Mouse (Mus musculus) testis, adult 2 months (tissue): Measurements from ENCODE around the gene Kpnb1. TPM values are rescaled to one million over a fixed set of nuclear protein-coding genes. Genes with fewer than 3 reads are reported as not detected.

Experiments
- H3K27ac ChIP-seq: fragments of 200-500 bp; 2 replicates; pipeline ENCODE4 v1.5.1; 2012; ENCODE audit warnings: low read depth, low read length; ENCODE audit not compliant: control insufficient read depth, insufficient read depth
- H3K27me3 ChIP-seq: fragments of 200-500 bp; 2 replicates; pipeline ENCODE4 v1.6.1; 2012; ENCODE audit warnings: mild to moderate bottlenecking, low read length, moderate library complexity; ENCODE audit not compliant: control insufficient read depth, insufficient read depth
- H3K36me3 ChIP-seq: fragments of 200-500 bp; 2 replicates; pipeline ENCODE4 v1.6.1; 2012; ENCODE audit warnings: mild to moderate bottlenecking, low read length; ENCODE audit not compliant: control insufficient read depth, insufficient read depth
- H3K4me1 ChIP-seq: fragments of 200-500 bp; 2 replicates; pipeline ENCODE4 v1.6.1; 2012; ENCODE audit warnings: low read length; ENCODE audit not compliant: control insufficient read depth, insufficient read depth
- H3K4me3 ChIP-seq: fragments of 200-500 bp; 2 replicates; pipeline ENCODE4 v1.5.1; 2012; ENCODE audit warnings: low read depth, mild to moderate bottlenecking, low read length, moderate library complexity, mixed read lengths; ENCODE audit not compliant: control insufficient read depth
- CTCF ChIP-seq: fragments of 200-500 bp; IDR thresholded peaks from 2 replicates; pipeline ENCODE4 v1.5.1; 2012; ENCODE audit warnings: low read depth, mild to moderate bottlenecking, inconsistent platforms, low read length, moderate library complexity; ENCODE audit not compliant: control insufficient read depth, insufficient read depth, insufficient replicate concordance
- POLR2A ChIP-seq: fragments of 200-500 bp; IDR thresholded peaks from 2 replicates; pipeline ENCODE4 v1.6.1; 2012; ENCODE audit warnings: low read depth, mild to moderate bottlenecking, inconsistent platforms, low read length, moderate library complexity; ENCODE audit not compliant: control insufficient read depth
- polyA plus RNA-seq: library from polyadenylated mRNA; depleted of rRNA; stranded (reverse); fragments of >200 nt; gene quantifications from 2 replicates; pipeline ENCODE4 v1.2.3, GENCODE M21; 2012

Gene Kpnb1
- polyA plus RNA-seq, 1 experiment, result 40.3 TPM

- Histone ChIP-seq H3K4me3 (no peak overlapping the region), H3K27ac (no peak overlapping the region), H3K36me3 (no peaks in the 10 kb centered on the region), H3K27me3 (no peaks in the 10 kb centered on the region), H3K4me1 (peaks cover 10% of the 10 kb centered on the region)
- TF ChIP-seq CTCF, result no peak
- no peak for TF ChIP-seq POLR2A
These were observed 39.1 kb downstream of the Kpnb1 start for GRCm38 (mm10) chr11:97148591-97148990.

GRCm38 (mm10) chr11:97147333-97147732 lies 40.3 kb downstream of the Kpnb1 start:
- Histone ChIP-seq H3K4me3 (no peak overlapping the region), H3K27ac (no peak overlapping the region), H3K4me1 (peaks cover 10% of the 10 kb centered on the region), H3K36me3 (no peaks in the 10 kb centered on the region), H3K27me3 (no peaks in the 10 kb centered on the region)
- TF ChIP-seq CTCF, result no peak
- no peak for TF ChIP-seq POLR2A

- Histone ChIP-seq H3K27ac (no peak overlapping the region), H3K4me1 (peaks cover 7% of the 10 kb centered on the region), H3K36me3 (no peaks in the 10 kb centered on the region), H3K27me3 (no peaks in the 10 kb centered on the region), H3K4me3 (no peak overlapping the region)
- TF ChIP-seq POLR2A, result no peak
- peak; percentile 93 for TF ChIP-seq CTCF
These were observed 41.0 kb downstream of the Kpnb1 start for GRCm38 (mm10) chr11:97146724-97147123.

- H3K27me3 ChIP-seq, result no peaks in the 10 kb centered on the region
- H3K4me3 ChIP-seq, result no peak overlapping the region
- no peak overlapping the region for H3K27ac ChIP-seq
- peaks cover 7% of the 10 kb centered on the region for H3K4me1 ChIP-seq
- H3K36me3 ChIP-seq, result no peaks in the 10 kb centered on the region
- TF ChIP-seq CTCF, result no peak
- TF ChIP-seq POLR2A, result no peak
These were observed 41.7 kb downstream of the Kpnb1 start for GRCm38 (mm10) chr11:97145951-97146350.

- H3K36me3 ChIP-seq, result no peaks in the 10 kb centered on the region
- H3K4me3 ChIP-seq, result no peak overlapping the region
- TF ChIP-seq CTCF, result no peak
- no peak for TF ChIP-seq POLR2A
- no peaks in the 10 kb centered on the region for H3K27me3 ChIP-seq
- H3K4me1 ChIP-seq, result peaks cover 6% of the 10 kb centered on the region
- H3K27ac ChIP-seq, result no peak overlapping the region
These were observed 42.4 kb downstream of the Kpnb1 start for GRCm38 (mm10) chr11:97145320-97145719.

GRCm38 (mm10) chr11:97143196-97143900 lies 44.3 kb downstream of the Kpnb1 start:
- Histone ChIP-seq H3K27ac (no peak overlapping the region), H3K27me3 (no peaks in the 10 kb centered on the region)

GRCm38 (mm10) chr11:97142159-97142608 lies 45.5 kb downstream of the Kpnb1 start:
- Histone ChIP-seq H3K4me1 (peaks cover 3% of the 10 kb centered on the region), H3K36me3 (no peaks in the 10 kb centered on the region), H3K4me3 (no peak overlapping the region), H3K27ac (no peak overlapping the region), H3K27me3 (no peaks in the 10 kb centered on the region)
- TF ChIP-seq POLR2A, result no peak
- no peak for TF ChIP-seq CTCF

More at GRCm38 (mm10) chr11:97143196-97143900, 44.3 kb downstream of the Kpnb1 start:
- Histone ChIP-seq H3K36me3 (no peaks in the 10 kb centered on the region), H3K4me1 (peaks cover 3% of the 10 kb centered on the region), H3K4me3 (no peak overlapping the region)
- TF ChIP-seq CTCF (no peak), POLR2A (no peak)
